Mouse (Mus musculus): ENCODE data around the gene Slco1a4. TPM values are rescaled to one million over a fixed set of nuclear protein-coding genes. Genes with fewer than 3 reads are reported as not detected.
"Not testable (repeated sequence)": the region's sequence is repeated elsewhere in the genome, so short reads cannot be mapped to it uniquely, and the experiment has no call there.

Slco1a4 gene
- not detected in 2 replicates for polyA plus RNA-seq (2011; ENCODE audit: insufficient read depth, insufficient read length, low read depth, missing spikeins)

- Histone ChIP-seq H3K4me3 (ENCODE audit: low read depth, low read length) (no peak within 1 kb of the TSS), H3K36me3 (ENCODE audit: control insufficient read depth, insufficient read depth, low read length, poor library complexity, severe bottlenecking) (no peaks in the 10 kb centered on the region), H3K9me3 (replicated peaks; ENCODE audit: control insufficient read depth, insufficient read depth, low read length, poor library complexity, severe bottlenecking) (no peaks in the 10 kb centered on the region), H3K27ac (ENCODE audit: insufficient read depth, low read length) (no peak within 1 kb of the TSS), H3K27me3 (ENCODE audit: control insufficient read depth, insufficient read depth, low read length, poor library complexity, severe bottlenecking) (no peaks in the 10 kb centered on the region), H3K4me1 (ENCODE audit: control insufficient read depth, insufficient read depth, low read length) (no peaks in the 10 kb centered on the region), H3K9ac (ENCODE audit: low read depth, poor library complexity, severe bottlenecking) (no peak within 1 kb of the TSS)
- no peak for TF ChIP-seq CTCF (IDR thresholded peaks at IDR 0.05; ENCODE audit: low read depth, low read length)
- TF ChIP-seq EP300 (IDR thresholded peaks at IDR 0.05; ENCODE audit: insufficient read depth, low read depth, low read length), result no peak
- no peak for TF ChIP-seq POLR2A (IDR thresholded peaks at IDR 0.05; ENCODE audit: insufficient read depth, low read length)
Measured at GRCm38 (mm10) chr6:141856085-141856484, at the start of gene Slco1a4. Gene Slco1a4, minus strand, starts transcription at chr6:141856199.

GRCm38 (mm10) chr6:141898197-141898596 lies 42.2 kb upstream of the Slco1a4 start:
- Histone ChIP-seq H3K27ac (ENCODE audit: insufficient read depth, low read length) (no peak overlapping the region), H3K4me3 (ENCODE audit: low read depth, low read length) (no peak overlapping the region), H3K36me3 (ENCODE audit: control insufficient read depth, insufficient read depth, low read length, poor library complexity, severe bottlenecking) (no peaks in the 10 kb centered on the region), H3K4me1 (ENCODE audit: control insufficient read depth, insufficient read depth, low read length) (no peaks in the 10 kb centered on the region), H3K27me3 (ENCODE audit: control insufficient read depth, insufficient read depth, low read length, poor library complexity, severe bottlenecking) (no peaks in the 10 kb centered on the region), H3K9me3 (replicated peaks; ENCODE audit: control insufficient read depth, insufficient read depth, low read length, poor library complexity, severe bottlenecking) (no peaks in the 10 kb centered on the region), H3K9ac (ENCODE audit: low read depth, poor library complexity, severe bottlenecking) (no peak overlapping the region)
- no peak for TF ChIP-seq CTCF (IDR thresholded peaks at IDR 0.05; ENCODE audit: low read depth, low read length)
- no peak for TF ChIP-seq POLR2A (IDR thresholded peaks at IDR 0.05; ENCODE audit: insufficient read depth, low read length)
- TF ChIP-seq EP300 (IDR thresholded peaks at IDR 0.05; ENCODE audit: insufficient read depth, low read depth, low read length), result no peak

GRCm38 (mm10) chr6:141889723-141890122 lies 33.7 kb upstream of the Slco1a4 start:
- TF ChIP-seq CTCF (IDR thresholded peaks at IDR 0.05; ENCODE audit: low read depth, low read length) (no peak), EP300 (IDR thresholded peaks at IDR 0.05; ENCODE audit: insufficient read depth, low read depth, low read length) (no peak), POLR2A (IDR thresholded peaks at IDR 0.05; ENCODE audit: insufficient read depth, low read length) (no peak)
- no peaks in the 10 kb centered on the region for H3K4me1 ChIP-seq (ENCODE audit: control insufficient read depth, insufficient read depth, low read length)
- no peak overlapping the region for H3K9ac ChIP-seq (ENCODE audit: low read depth, poor library complexity, severe bottlenecking)
- H3K36me3 ChIP-seq (ENCODE audit: control insufficient read depth, insufficient read depth, low read length, poor library complexity, severe bottlenecking), result no peaks in the 10 kb centered on the region
- H3K27ac ChIP-seq (ENCODE audit: insufficient read depth, low read length), result no peak overlapping the region
- no peaks in the 10 kb centered on the region for H3K27me3 ChIP-seq (ENCODE audit: control insufficient read depth, insufficient read depth, low read length, poor library complexity, severe bottlenecking)
- H3K4me3 ChIP-seq (ENCODE audit: low read depth, low read length), result no peak overlapping the region
- no peaks in the 10 kb centered on the region for H3K9me3 ChIP-seq (replicated peaks; ENCODE audit: control insufficient read depth, insufficient read depth, low read length, poor library complexity, severe bottlenecking)

- no peak overlapping the region for H3K9ac ChIP-seq (ENCODE audit: low read depth, poor library complexity, severe bottlenecking)
- TF ChIP-seq CTCF (IDR thresholded peaks at IDR 0.05; ENCODE audit: low read depth, low read length) (peak; percentile 4), EP300 (IDR thresholded peaks at IDR 0.05; ENCODE audit: insufficient read depth, low read depth, low read length) (no peak)
- no peaks in the 10 kb centered on the region for H3K36me3 ChIP-seq (ENCODE audit: control insufficient read depth, insufficient read depth, low read length, poor library complexity, severe bottlenecking)
- H3K27me3 ChIP-seq (ENCODE audit: control insufficient read depth, insufficient read depth, low read length, poor library complexity, severe bottlenecking), result no peaks in the 10 kb centered on the region
- H3K9me3 ChIP-seq (replicated peaks; ENCODE audit: control insufficient read depth, insufficient read depth, low read length, poor library complexity, severe bottlenecking), result no peaks in the 10 kb centered on the region
- H3K27ac ChIP-seq (ENCODE audit: insufficient read depth, low read length), result no peak overlapping the region
- H3K4me3 ChIP-seq (ENCODE audit: low read depth, low read length), result no peak overlapping the region
- H3K4me1 ChIP-seq (ENCODE audit: control insufficient read depth, insufficient read depth, low read length), result no peaks in the 10 kb centered on the region
Measured at GRCm38 (mm10) chr6:141888248-141888647, 32.2 kb upstream of the Slco1a4 start.

GRCm38 (mm10) chr6:141882581-141882980 lies 26.6 kb upstream of the Slco1a4 start:
- Histone ChIP-seq H3K4me1 (ENCODE audit: control insufficient read depth, insufficient read depth, low read length) (no peaks in the 10 kb centered on the region), H3K36me3 (ENCODE audit: control insufficient read depth, insufficient read depth, low read length, poor library complexity, severe bottlenecking) (no peaks in the 10 kb centered on the region), H3K27ac (ENCODE audit: insufficient read depth, low read length) (no peak overlapping the region), H3K27me3 (ENCODE audit: control insufficient read depth, insufficient read depth, low read length, poor library complexity, severe bottlenecking) (no peaks in the 10 kb centered on the region), H3K9ac (ENCODE audit: low read depth, poor library complexity, severe bottlenecking) (no peak overlapping the region), H3K9me3 (replicated peaks; ENCODE audit: control insufficient read depth, insufficient read depth, low read length, poor library complexity, severe bottlenecking) (no peaks in the 10 kb centered on the region), H3K4me3 (ENCODE audit: low read depth, low read length) (no peak overlapping the region)
- TF ChIP-seq EP300 (IDR thresholded peaks at IDR 0.05; ENCODE audit: insufficient read depth, low read depth, low read length), result no peak
- no peak for TF ChIP-seq POLR2A (IDR thresholded peaks at IDR 0.05; ENCODE audit: insufficient read depth, low read length)
- no peak for TF ChIP-seq CTCF (IDR thresholded peaks at IDR 0.05; ENCODE audit: low read depth, low read length)

GRCm38 (mm10) chr6:141875742-141876141 lies 19.7 kb upstream of the Slco1a4 start:
- H3K27me3 ChIP-seq (ENCODE audit: control insufficient read depth, insufficient read depth, low read length, poor library complexity, severe bottlenecking); H3K9me3 ChIP-seq (replicated peaks; ENCODE audit: control insufficient read depth, insufficient read depth, low read length, poor library complexity, severe bottlenecking); H3K36me3 ChIP-seq (ENCODE audit: control insufficient read depth, insufficient read depth, low read length, poor library complexity, severe bottlenecking); H3K4me3 ChIP-seq (ENCODE audit: low read depth, low read length); H3K9ac ChIP-seq (ENCODE audit: low read depth, poor library complexity, severe bottlenecking); H3K4me1 ChIP-seq (ENCODE audit: control insufficient read depth, insufficient read depth, low read length); H3K27ac ChIP-seq (ENCODE audit: insufficient read depth, low read length): not testable (repeated sequence)
